Mouse (Mus musculus) thymus, postnatal 0 days (tissue): ENCODE data around the gene Dnah2. TPM values are rescaled to one million over a fixed set of nuclear protein-coding genes. Genes with fewer than 3 reads are reported as not detected.
A peak's percentile ranks its signal among the peaks of the same experiment; 100 is the strongest.
"Not testable (repeated sequence)": the region's sequence is repeated elsewhere in the genome, so short reads cannot be mapped to it uniquely, and the experiment has no call there.

Experiments used
- DNase-seq: peaks from one replicate; pipeline ENCODE4 v3.0.0-alpha.2; 2015; ENCODE audit warnings: low spot score
- polyA plus RNA-seq: library from polyadenylated mRNA; unstranded; fragments of >200 nt; fragmentation: Nextera tagmentation; extraction: Ambion mirVana; gene quantifications from 2 replicates; pipeline ENCODE4 v1.2.1, GENCODE M21; 2015

Gene Dnah2
- polyA plus RNA-seq, 1 experiment from 2014 or later = 0.20 TPM

DNA sequence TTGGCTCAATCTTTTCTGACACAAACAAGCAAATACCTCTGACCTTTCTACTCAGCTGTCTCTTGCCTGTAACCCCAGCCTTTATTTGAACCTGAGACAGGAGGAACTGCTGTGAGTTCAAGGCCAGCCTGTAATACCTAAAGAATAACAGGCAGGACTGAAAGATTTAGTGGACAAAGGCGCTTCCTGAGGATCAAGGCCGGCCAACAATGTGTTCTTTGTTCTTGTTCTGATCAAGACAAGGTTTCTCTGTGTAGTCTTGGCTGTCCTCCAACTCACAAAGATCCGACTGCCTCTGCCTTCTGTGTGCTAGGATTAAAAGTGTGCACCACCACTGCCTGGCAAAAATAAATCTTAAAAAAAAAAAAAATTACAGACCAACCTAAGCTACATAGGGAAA, 15.5 kb upstream of the Dnah2 start:
- no peak for DNase-seq

DNA sequence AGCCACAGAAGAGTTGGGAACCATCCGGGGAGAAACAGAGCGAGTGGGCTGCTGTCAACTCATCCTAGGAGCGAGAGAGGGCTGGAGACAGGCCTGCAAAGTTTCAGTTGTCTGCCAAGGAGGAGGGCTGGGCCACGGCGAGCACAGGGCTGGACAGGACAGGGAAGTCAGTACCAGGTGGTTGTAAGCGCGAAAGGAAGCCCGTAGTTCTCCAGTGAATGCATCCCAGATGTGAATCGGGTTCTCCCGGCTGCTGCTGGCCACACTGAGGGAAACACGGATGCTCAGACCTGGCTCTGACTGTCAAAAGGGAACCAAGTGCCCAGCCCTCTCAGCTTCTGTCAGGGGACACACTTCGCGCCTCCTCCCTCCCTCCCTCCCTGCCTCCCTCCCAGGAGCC, 14.5 kb upstream of the Dnah2 start:
- DNase-seq = no peak

DNA sequence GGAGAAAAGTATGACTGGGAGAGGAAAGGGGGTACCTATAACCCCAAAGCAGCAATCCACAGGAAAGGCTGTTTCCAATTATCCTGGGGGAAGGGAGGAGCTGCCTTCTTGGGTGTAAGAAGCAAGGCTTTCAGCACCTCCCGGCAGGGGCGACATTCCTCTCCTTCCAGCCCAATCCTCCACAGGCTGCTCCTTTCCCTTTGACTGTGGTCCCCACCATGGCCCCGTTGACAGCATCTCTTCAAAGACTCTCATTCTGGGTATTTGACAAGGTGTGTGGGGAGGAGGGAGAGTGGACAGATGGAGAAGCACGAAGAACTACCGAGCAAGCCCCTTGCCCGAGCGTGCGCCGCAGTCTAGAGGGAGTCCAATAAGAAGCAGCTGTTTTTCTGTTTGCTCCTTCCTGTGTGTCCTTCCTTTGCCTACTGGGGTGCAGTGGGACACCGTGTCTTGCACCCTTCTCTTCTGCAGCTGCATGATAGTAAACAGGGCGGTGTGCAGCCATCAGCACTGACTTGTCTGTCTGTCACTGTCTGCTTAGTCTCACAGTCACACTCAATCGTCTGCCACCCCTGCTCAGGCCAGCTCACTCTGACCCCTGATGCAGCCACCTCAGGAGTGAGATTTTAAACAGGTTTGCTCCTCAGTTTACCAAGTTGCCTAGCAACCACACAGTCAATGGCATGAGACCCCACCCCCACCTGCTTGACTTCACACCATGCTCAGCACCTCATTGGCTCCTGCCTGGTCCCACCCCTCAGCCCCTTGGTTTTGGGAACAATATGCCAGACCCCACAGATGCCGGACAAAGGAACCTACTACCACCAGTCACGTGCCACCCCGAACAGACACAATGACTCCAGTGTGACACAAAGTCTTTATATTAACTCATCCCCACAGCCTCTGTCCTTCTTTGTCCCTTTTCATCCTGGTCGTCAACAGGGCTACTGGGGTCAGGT, 12.3 kb upstream of the Dnah2 start:
- DNase-seq = no peak

DNA sequence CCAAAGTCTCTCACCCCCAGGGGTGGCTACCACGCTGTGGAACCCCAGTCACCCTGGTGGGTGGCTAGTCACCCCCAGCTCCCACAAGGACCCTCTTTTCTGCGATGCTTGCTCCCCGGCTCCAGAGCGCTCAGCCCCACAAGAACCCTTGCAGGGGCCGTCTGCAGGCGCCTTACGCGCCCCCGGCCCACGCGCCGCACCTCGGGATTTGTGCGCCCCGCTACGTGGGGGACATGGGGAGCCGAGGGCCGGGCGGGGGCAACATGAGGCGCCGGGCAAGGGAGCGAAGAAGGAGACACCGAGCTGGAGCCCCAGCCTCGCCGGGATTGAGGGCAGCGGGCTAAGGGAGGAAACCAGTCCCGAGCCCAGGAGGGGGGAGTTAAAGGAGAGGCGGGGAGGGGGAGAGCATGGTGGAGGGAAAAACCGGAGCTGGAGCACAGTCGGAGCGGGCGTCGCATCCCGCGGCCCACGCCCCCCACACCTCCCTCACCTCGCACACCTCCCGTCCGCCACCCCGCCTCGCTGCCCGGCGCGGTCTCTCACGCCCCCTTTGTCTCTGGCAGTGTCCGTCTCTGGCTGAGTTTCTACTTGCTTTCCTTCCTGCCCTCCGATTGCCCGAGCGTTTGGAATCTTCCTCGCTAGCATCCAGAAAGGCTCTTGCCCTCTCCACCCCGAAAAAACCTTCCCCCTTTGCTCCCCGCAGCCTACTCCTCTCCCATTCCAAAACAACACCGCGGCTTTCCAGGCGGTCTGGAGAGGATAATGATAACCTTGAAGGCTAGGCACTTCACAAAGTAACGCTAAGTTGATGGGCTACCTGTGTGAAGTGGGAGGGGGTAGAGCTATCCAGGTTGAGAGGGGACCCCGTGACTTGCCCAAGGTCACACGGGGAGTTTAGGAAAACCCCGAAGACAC, 11.2 kb upstream of the Dnah2 start, which contains the start of gene Efnb3:
Gene Efnb3, minus strand, starts transcription at position 355 of the 915 bp plus-strand sequence.
- DNase-seq = no peak

DNA sequence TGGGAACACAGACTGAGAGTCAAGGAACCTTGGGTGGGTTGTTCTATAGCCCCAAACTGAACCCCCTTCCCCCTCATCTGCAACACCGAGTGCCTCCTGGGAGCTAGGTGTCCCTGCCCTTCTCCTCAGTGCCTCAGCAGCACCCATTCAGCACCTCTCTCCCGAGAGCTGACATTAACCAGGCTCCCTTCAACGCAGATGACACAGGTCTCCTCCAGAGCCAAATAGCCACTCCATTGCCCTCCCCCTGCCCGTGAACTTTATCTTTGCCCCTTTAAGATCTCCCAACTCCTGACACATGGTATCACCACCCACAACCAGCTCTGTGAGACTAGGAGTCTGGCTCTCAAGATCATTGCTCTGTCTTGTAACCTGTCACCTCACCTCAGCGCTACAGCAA, 10.3 kb upstream of the Dnah2 start:
- DNase-seq = no peak

DNA sequence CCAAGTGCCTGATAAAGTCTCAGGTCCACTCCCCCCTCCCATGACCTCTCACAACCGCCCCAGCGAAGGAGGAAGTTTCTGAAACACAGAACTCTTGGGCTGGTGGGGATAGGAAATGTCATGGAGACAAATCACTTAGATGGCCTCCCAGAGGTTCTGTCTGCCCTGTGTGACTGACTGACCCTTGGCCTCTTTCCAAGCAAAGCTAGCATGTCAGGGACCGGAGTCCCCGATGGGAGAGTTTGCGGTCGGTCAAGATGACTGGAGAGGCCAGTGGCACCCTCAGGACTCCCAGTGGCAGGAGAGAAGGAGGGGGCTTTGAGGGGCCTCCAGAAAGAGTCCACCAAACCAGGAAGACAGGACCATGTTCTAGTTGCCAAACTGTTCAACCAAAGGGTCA, 9.8 kb upstream of the Dnah2 start:
- no peak for DNase-seq

DNA sequence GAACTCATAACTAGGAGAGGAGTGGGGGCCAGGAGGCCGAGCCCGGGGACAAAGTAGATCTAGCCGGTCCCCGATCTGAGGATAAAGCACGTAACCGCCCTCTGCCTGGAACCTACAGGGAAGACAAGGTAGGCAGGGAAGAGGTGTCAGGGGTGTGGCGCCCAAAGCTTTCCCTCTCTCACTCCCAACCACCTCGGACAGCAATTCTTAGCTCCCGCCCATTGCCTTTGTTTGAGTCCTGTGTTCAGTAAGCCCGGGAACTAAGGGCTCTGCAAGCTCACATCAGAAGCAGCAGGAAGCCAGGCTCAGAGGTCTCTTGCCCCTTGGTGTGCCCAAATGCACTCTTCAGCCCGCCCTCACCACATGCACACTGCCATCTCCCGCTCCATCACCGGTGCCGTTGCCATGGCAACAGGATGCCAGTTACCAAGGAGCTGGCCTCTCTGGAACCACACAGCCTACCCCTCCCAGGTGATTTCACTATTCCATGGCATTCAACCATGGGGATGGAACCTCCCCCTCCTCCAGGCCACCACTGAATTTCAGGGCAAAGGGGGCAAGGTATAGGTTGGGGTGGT, 8.6 kb upstream of the Dnah2 start:
- no peak for DNase-seq

DNA sequence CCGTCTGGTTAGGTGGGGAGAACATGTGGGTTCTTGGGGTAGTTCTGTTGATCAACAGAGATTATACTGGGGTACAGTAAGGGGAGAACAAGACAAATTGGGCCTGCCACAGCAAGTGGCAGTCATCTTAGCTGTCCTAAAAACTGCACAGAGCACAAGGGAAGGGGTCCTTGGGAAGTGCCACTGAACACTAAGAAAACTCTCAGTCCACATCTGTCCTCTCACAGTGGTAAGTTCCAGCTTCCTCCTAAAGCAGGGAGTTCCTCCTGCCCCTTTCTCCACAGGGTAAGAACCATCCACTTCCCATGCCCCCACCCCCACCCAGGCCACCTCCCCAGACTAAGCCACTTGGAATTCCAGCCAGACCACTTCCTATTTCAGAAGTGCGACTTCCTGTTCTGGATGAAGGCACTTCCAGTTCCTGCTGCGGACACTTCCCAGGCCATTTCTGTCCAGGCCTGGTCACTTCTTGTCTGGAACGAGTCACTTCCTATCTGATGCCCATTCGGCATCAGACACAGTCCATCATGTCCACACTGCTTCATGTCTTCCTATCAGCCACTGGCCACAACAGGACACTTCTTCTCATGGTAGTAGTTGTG, 5.7 kb upstream of the Dnah2 start:
- DNase-seq = no peak

DNA sequence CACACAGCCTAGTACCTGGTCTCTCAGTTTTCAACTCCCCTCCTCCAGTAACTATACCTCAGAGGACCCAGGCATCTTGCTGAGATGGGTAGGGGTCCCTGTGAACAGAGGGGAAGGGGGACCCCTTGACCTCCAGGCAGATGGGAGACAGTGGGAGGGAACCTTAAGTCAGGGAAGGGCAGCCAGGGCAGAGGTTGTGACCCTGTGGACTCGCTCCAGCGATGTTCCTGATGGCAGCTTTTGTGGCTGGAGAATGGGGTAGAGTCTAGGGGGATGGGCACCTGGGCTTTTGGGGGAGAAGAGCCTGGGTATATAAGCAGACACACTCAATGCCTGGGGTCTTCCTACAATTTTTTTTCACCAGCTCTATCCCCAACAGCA, 4.4 kb upstream of the Dnah2 start:
- no peak for DNase-seq

DNA sequence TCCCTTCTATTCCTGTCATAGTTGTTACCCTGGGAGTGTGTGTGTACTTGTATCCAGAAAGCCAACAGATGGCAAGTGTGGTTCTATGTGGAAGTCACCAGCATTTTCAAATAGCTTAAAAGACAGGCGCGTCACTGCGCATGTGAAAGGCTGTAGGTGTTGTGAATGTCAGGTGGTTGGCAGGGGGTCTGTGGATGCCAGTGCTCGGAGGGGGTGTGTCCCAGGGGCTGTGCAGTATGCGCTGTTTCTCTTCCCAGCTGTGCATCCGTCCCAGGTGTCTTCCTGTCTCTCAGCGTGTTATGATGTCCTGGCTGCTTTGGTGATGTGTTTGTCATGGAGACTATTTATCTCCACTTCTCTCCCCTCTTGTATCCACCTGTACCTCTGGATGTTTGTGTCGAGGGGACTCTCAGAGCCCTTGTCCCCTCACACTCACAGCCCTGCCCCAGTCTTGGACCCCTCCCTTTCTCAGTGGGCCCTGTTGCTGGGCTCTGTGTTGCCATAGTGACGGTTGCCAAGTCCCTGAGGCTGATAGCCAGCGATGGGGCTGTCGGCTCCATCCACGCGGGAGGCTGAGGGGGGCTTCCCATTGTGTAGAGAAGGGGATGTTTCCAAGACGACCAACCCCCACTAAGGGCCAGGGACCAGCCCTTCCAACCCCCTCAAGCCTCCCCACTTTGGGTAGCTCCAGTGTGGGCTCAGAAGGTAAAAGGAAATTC, 3.9 kb upstream of the Dnah2 start:
- peak; percentile 57 for DNase-seq

DNA sequence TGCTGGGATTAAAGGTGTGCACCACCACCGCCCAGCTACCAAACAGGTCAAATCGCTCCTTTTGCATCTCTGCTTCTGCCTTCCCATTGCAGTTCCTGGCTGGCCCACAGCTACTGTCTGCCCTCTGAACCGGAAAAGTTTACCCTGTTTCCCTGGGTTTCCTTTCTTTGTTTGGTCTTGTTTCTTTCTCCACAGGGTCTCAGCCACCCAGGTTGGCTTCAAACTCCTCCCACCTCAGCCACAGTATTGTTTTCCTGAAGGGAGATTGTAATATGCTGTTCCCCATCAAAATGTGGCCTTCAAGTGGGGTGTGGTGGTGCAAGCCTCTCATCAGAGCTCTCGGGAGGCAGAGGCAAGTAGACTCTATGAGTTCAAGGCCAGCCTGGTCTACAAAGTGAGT, 2.4 kb upstream of the Dnah2 start:
- DNase-seq = no peak

DNA sequence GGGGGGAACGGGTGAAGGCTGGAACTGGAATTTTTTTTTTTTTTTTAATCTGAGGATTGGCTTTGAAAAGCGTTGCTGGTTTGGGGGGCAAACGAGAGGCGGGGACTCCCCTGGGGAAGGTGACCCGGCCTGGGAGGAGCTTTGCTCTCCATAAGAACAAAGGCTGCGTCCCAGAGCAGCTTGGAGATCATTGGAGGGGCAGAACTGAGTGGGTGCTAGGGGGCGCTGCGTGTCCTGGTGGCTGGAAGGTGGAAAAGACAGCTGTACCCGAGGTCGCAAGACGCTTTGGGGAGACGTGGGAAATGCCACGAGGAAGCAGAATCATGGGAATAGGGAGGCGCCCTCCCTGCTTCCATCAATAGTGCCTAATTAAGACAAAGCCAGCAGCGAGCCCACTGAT, 1.8 kb downstream of the Dnah2 start:
- DNase-seq = peak; percentile 45

DNA sequence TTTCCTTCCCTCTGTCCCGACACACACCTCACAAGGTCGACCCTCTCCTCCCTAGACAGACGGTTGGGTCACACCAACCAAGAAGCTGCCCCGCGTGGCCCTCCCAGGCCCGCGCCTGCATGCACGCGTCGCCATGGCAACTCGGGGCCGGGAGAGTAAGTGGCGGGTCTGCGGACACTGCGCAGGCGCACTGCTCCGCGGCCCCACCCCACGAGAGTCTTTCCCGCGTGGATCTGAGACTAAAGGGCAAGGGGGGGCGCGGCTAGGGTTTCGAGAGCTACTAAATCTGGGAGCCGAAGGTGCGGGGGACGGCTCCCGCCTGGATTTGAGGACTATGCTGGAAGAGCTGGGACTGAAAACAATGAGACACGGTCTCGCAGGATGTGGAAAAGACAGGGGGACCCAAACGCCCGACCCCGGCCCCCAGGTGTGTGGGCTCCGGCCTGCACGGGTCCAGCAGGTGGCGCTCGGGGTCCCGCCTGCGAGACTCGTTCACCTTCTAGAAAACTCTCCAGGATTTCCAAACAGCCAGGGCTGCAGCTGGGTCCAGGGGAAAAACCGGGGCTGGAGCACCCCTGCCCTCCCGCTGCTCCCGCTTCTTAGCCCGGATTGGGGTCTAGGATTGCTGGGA, 2.4 kb downstream of the Dnah2 start:
- peak; percentile 72 for DNase-seq

DNA sequence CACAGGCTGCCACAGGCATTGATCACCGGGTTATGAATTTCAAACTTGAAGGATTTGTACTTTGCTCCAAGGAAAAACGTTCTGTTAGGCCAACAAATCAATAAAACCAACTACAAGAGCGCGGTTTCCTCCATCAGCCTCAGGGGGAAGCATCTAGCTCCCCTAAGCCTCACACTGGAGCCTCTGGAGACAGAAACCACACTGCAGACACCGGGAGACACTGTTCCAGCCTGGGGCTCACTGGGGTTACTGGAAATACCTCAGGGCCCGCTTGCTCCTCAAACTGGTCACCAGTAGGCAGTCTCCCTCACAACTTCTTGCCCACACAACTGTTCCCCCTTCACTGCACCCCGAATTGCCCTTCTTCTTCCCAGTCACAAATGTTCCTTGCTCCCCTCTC, 3.0 kb downstream of the Dnah2 start:
- DNase-seq = no peak

DNA sequence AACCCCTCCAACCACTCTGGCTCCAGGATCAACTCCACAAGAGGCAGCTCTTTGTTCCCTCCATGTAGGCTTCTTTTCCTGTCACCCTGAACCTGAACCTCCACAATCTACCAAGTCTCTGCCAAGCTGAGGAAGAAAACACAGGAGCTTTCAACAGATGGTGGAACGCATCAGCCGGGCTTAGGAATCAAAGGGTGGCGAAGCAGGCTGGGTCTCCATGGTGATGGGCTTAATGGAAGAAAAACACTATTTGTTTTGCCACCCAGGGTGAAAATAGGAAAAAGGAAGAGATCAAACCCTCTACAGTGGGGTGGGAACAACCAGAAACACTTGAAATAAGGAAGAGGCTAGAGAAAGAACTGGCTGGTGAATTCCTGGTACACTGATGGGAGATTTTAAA, 5.3 kb downstream of the Dnah2 start:
- no peak for DNase-seq

DNA sequence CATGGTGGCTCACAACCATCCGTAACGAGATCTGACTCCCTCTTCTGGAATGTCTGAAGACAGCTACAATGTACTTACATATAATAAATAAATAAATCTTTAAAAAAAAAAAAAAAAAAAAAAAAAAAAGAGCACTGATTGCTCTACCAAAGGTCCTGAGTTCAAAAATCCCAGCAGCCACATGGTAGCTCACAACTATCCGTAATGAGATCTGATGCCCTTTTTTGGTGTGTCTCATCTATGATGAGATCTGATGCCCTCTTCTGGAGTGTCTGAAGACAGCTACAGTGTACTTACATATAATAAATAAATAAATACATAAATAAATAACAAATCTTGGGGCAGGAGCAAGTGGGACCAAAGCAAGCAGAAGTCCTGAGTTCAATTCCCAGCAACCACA, 7.2 kb downstream of the Dnah2 start:
- DNase-seq = not testable (repeated sequence)

DNA sequence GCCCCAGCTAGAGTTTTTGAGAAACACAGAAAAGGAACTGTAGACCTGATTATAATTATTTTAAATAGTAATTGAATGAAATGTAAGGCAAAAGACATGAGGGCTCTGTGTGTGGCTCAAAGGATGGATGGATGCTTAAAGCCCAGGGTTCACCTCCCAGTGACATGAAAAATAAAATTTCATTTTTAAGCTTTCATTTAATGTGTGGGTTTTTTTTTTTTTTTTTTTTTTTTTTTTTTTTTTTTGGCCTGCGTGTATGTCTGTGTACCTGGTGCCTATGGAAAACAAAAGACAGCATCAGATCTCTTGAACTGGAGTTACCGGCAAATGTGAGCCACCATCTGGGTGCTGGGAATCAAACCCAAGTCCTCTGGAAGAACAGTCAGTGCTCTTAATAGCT, 8.2 kb downstream of the Dnah2 start:
- DNase-seq = no peak

DNA sequence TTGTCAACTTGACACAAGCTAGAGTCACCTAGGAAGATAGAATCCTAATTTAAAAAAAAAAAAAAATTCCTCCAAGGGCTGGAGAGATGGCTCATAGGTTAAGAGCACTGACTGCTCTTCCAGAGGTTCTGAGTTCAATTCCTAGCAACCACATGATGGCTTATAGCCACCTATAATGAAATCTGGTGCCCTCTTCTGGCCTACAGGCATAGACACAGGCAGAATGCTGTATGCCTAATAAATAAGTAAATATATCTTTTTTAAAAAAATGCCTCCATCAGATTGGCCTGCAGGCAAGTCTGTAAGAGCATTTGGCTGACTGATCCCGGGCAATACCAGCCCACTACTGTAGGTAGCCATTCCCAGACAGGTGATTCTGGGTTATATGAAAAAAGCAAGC, 13.9 kb downstream of the Dnah2 start:
- no peak for DNase-seq

DNA sequence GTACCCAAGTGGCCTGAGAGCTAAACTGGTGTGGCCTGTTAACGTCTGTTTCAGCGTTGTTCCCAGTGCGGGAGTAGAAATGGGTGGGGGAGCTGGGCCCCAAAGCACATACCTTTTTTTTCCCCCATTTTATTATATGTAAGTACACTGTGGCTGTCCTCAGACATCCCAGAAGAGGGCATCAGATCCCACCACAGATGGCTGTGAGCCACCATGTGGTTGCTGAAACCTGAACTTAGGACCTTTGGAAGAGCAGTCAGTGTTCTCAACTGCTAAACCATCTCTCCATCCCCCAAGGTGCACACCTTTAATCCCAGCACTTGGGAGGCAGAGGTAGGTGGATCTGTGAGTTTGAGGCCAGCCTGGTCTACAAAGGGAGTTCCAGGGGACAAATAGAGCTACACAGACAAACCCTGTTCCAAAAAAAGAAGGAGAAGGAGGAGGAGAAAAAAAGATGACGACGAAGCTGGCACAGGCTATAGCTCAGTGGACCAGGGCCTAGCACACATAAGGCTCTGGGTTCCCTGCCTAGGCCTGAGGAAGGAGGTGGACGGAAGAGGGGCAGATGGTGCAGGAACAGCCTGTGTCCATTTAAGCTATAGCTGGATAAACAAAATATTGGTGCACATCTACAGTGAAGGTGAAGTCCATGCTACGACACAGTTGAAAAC, 16.3 kb downstream of the Dnah2 start:
- no peak for DNase-seq

DNA sequence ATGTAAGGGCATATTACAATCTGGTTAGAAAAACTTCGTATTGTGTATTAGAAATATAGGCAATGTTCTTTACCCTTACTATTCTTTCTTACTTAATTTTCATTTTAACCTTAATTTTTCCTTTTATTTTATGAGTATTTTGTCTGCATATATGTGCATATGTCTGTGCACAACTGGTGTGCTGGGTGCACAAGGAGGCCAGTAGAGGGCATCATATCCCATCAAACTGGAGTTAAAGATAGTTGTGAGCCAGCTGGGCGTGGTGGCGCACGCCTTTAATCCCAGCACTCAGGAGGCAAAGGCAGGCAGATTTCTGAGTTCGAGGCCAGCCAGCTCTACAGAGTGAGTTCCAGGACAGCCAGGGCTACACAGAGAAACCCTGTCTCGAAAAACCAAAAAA, 18.2 kb downstream of the Dnah2 start:
- not testable (repeated sequence) for DNase-seq
